25 mouse cellular contexts compared by ENCODE assay signal in genomic region chr3:90284150-90284549, GRCm38 (mm10). TPM values are rescaled to one million over a fixed set of nuclear protein-coding genes. Genes with fewer than 3 reads are reported as not detected.
DNase-seq lines count a peak whose midpoint lies in the region; ATAC-seq and TF ChIP-seq lines count a peak whose summit lies in the region.
"Had no signal": no experiment of that assay in that cellular context is flagged by ENCODE, and none has a peak within 500 bp of the region (broad histone marks: within the 10 kb centered on the region; RNA-seq: fewer than 3 reads in every experiment).

No protein-coding gene starts in this region.

- DNase-seq in gastrocnemius, adult 2 months = no peak
- DNase-seq in gastrocnemius, postnatal 14 days = no peak
- no peak for DNase-seq in liver, embryonic 14.5 days (ENCODE audit: low read depth in 3 of 3, low spot score in 3 of 3)
- DNase-seq in liver = no peak
- no peak for DNase-seq in cerebellum, postnatal 14 days
- DNase-seq: adrenal gland, postnatal 14 days; B cell, adult 2 months; cerebellum, adult 18-20 months; cerebellum, adult 9-11 months; forebrain, postnatal 0 days; gastrocnemius, postnatal 36 days; heart, adult 18-20 months had no signal

- 98% methylated on average over 2 of the region's 2 CpGs for WGBS in intestine, postnatal 0 days
- WGBS in intestine, embryonic 15.5 days = 93% methylated on average over 2 of the region's 2 CpGs
- WGBS in liver, embryonic 14.5 days (ENCODE audit: insufficient replicate concordance) = 84% methylated on average over 2 of the region's 2 CpGs

- H3K36me3 ChIP-seq in intestine, postnatal 0 days (ENCODE audit: control insufficient read depth, insufficient read depth) = peaks cover 8% of the 10 kb centered on the region; the same call in 1 of the 2 replicates
- H3K36me3 ChIP-seq in intestine, embryonic 15.5 days = peaks cover 6% of the 10 kb centered on the region
- H3K36me3 ChIP-seq in liver, embryonic 14.5 days (replicated peaks; ENCODE audit: control insufficient read depth, insufficient read depth, low read depth) = no peaks in the 10 kb centered on the region

- no peak for TF ChIP-seq POLR2A in bone marrow macrophage, adult 2 months (IDR thresholded peaks at IDR 0.05; ENCODE audit: borderline replicate concordance, low read depth, low read length)

- no peaks in the 10 kb centered on the region for H3K27me3 ChIP-seq in intestine, postnatal 0 days (replicated peaks; ENCODE audit: control insufficient read depth, insufficient read depth, low read length)
- H3K27me3 ChIP-seq in intestine, embryonic 15.5 days (replicated peaks) = no peaks in the 10 kb centered on the region
- no peaks in the 10 kb centered on the region for H3K27me3 ChIP-seq in liver, embryonic 14.5 days (ENCODE audit: control insufficient read depth, insufficient read depth, low read length)
- H3K27me3 ChIP-seq: forebrain, embryonic 13.5 days; heart, embryonic 13.5 days; hindbrain, embryonic 13.5 days; Patski had no signal

- no peaks in the 10 kb centered on the region for H3K9me3 ChIP-seq in intestine, postnatal 0 days (ENCODE audit: control insufficient read depth)
- H3K9me3 ChIP-seq in intestine, embryonic 15.5 days = no peaks in the 10 kb centered on the region
- H3K9me3 ChIP-seq in liver, embryonic 14.5 days (ENCODE audit: control insufficient read depth, low read length) = no peaks in the 10 kb centered on the region
- H3K9me3 ChIP-seq: embryonic facial prominence, embryonic 10.5 days; forebrain, embryonic 13.5 days; heart, embryonic 13.5 days; hindbrain, embryonic 13.5 days had no signal

- no peak for TF ChIP-seq EP300 in liver, embryonic 14.5 days (IDR thresholded peaks at IDR 0.05; ENCODE audit: low read depth)

- H3K4me2 ChIP-seq in intestine, postnatal 0 days (replicated peaks; ENCODE audit: low read depth) = no peak overlapping the region
- no peak overlapping the region for H3K4me2 ChIP-seq in intestine, embryonic 15.5 days (replicated peaks)
- H3K4me2 ChIP-seq in liver, embryonic 14.5 days (ENCODE audit: low read depth) = no peak overlapping the region
- H3K4me2 ChIP-seq: forebrain, embryonic 13.5 days; heart, embryonic 13.5 days; hindbrain, embryonic 13.5 days had no signal

- H3K9ac ChIP-seq in intestine, postnatal 0 days (ENCODE audit: low read depth, low read length) = no peak overlapping the region
- no peak overlapping the region for H3K9ac ChIP-seq in intestine, embryonic 15.5 days
- H3K9ac ChIP-seq in liver, embryonic 14.5 days (replicated peaks) = no peak overlapping the region
- H3K9ac ChIP-seq: forebrain, embryonic 13.5 days; forebrain, postnatal 0 days; heart, embryonic 13.5 days; hindbrain, embryonic 13.5 days had no signal

- intact Hi-C loops in gastrocnemius, adult 2 months (cut with DNase I) = loop anchor here (5.0 kb wide), 1 partner anchor 88 kb away; no protein-coding TSS in a partner anchor
- intact Hi-C loops in gastrocnemius, postnatal 14 days (cut with DNase I; ENCODE audit: low total_unique reads) = no loop called here

- no peak overlapping the region for H3K4me3 ChIP-seq in gastrocnemius, adult 2 months
- H3K4me3 ChIP-seq in intestine, postnatal 0 days (ENCODE audit: low read depth, low read length) = no peak overlapping the region
- no peak overlapping the region for H3K4me3 ChIP-seq in intestine, embryonic 15.5 days (replicated peaks)
- no peak overlapping the region for H3K4me3 ChIP-seq in liver, embryonic 14.5 days (ENCODE audit: insufficient read depth in 1 of 2, low read depth in 2 of 2, low read length in 2 of 2)
- H3K4me3 ChIP-seq in bone marrow macrophage, adult 2 months (ENCODE audit: insufficient read depth, low read length) = no peak overlapping the region
- H3K4me3 ChIP-seq: embryonic facial prominence, embryonic 10.5 days; forebrain, embryonic 13.5 days; heart, embryonic 13.5 days; hindbrain, embryonic 13.5 days had no signal

- ATAC-seq in intestine, postnatal 0 days = no peak
- no peak for ATAC-seq in intestine, embryonic 15.5 days
- ATAC-seq in liver, embryonic 14.5 days (ENCODE audit: insufficient read depth) = no peak
- ATAC-seq: activated CD4-positive, CD25-positive, alpha-beta regulatory T cell, adult 4 months; CD4-positive, CD25-positive, alpha-beta regulatory T cell, adult 4 months; forebrain, embryonic 13.5 days; forebrain, postnatal 0 days; hindbrain, postnatal 0 days; Patski had no signal

- no peak overlapping the region for H3K27ac ChIP-seq in gastrocnemius, adult 2 months
- no peak overlapping the region for H3K27ac ChIP-seq in intestine, postnatal 0 days (ENCODE audit: low read depth, low read length)
- H3K27ac ChIP-seq in intestine, embryonic 15.5 days = no peak overlapping the region
- H3K27ac ChIP-seq in liver, embryonic 14.5 days = no peak overlapping the region
- H3K27ac ChIP-seq in bone marrow macrophage, adult 2 months (ENCODE audit: insufficient read depth, low read depth, low read length) = no peak overlapping the region
- H3K27ac ChIP-seq: embryonic facial prominence, embryonic 10.5 days; forebrain, embryonic 13.5 days; heart, embryonic 13.5 days; hindbrain, embryonic 13.5 days; hindbrain, postnatal 0 days had no signal

- peak; percentile 26; the same call in 1 of the 2 replicates for TF ChIP-seq CTCF in gastrocnemius, adult 2 months (IDR thresholded peaks at IDR 0.05)
- peak; percentile 40 for TF ChIP-seq CTCF in intestine, postnatal 0 days (IDR thresholded peaks at IDR 0.05; ENCODE audit: low read depth)
- peak; percentile 29; the same call in 1 of the 2 replicates for TF ChIP-seq CTCF in liver, embryonic 14.5 days (IDR thresholded peaks at IDR 0.05; ENCODE audit: low read depth)
- TF ChIP-seq CTCF in bone marrow macrophage, adult 2 months (IDR thresholded peaks at IDR 0.05; ENCODE audit: low read depth, low read length) = peak; percentile 13; the same call in 1 of the 2 replicates

- H3K4me1 ChIP-seq in intestine, postnatal 0 days (replicated peaks; ENCODE audit: control insufficient read depth, insufficient read depth, low read length) = no peaks in the 10 kb centered on the region
- H3K4me1 ChIP-seq in intestine, embryonic 15.5 days (replicated peaks) = no peaks in the 10 kb centered on the region
- no peaks in the 10 kb centered on the region for H3K4me1 ChIP-seq in liver, embryonic 14.5 days (replicated peaks; ENCODE audit: control insufficient read depth in 2 of 2, insufficient read depth in 2 of 2, low read length in 1 of 2)
- H3K4me1 ChIP-seq in bone marrow macrophage, adult 2 months (ENCODE audit: control insufficient read depth, insufficient read depth, low read length) = no peaks in the 10 kb centered on the region
- H3K4me1 ChIP-seq: embryonic facial prominence, embryonic 10.5 days; forebrain, embryonic 13.5 days; heart, embryonic 13.5 days; hindbrain, embryonic 13.5 days had no signal

RNA-seq across cellular contexts. Expression of gene Gatad2b, which starts 8.8 kb away (rescaled TPM):
- 10 to 100 TPM; 50.2 to 53.9 TPM for total RNA-seq in gastrocnemius, adult 2 months (2021)
- 10 to 100 TPM; 41.5 to 43.2 TPM for total RNA-seq in gastrocnemius, postnatal 14 days (2021)
- polyA plus RNA-seq in intestine, postnatal 0 days (2015; fragmentation: Nextera tagmentation; extraction: Ambion mirVana) = 4.7 and 6.6 TPM in 2 replicates
- polyA plus RNA-seq in intestine, embryonic 15.5 days (2015; fragmentation: Nextera tagmentation; extraction: Ambion mirVana) = 9.0 and 9.7 TPM in 2 replicates
- 4.4 and 5.6 TPM in 2 replicates for polyA plus RNA-seq in liver, embryonic 14.5 days (2012; rRNA removed)
- polyA plus RNA-seq in liver, embryonic 14.5 days (2014; fragmentation: Nextera tagmentation; extraction: Ambion mirVana) = 2.2 and 3.2 TPM in 2 replicates
- polyA plus RNA-seq in bone marrow macrophage, adult 2 months (2012; ENCODE audit: insufficient read depth, insufficient read length, missing spikeins) = 45.6 and 48.2 TPM in 2 replicates

RNA-seq across cellular contexts. Expression of gene Dennd4b, which starts 19.2 kb away (rescaled TPM):
- total RNA-seq in gastrocnemius, adult 2 months (2021) = 10 to 100 TPM; 82.2 to 84.2 TPM
- total RNA-seq in gastrocnemius, postnatal 14 days (2021) = 10 to 100 TPM; 44.8 to 45.3 TPM
- 0.93 and 0.94 TPM in 2 replicates for polyA plus RNA-seq in intestine, postnatal 0 days (2015; fragmentation: Nextera tagmentation; extraction: Ambion mirVana)
- 2.3 and 3.9 TPM in 2 replicates for polyA plus RNA-seq in intestine, embryonic 15.5 days (2015; fragmentation: Nextera tagmentation; extraction: Ambion mirVana)
- polyA plus RNA-seq in liver, embryonic 14.5 days (2012; rRNA removed) = 3.9 and 4.6 TPM in 2 replicates
- 1.0 and 1.6 TPM in 2 replicates for polyA plus RNA-seq in liver, embryonic 14.5 days (2014; fragmentation: Nextera tagmentation; extraction: Ambion mirVana)
- polyA plus RNA-seq in bone marrow macrophage, adult 2 months (2012; ENCODE audit: insufficient read depth, insufficient read length, missing spikeins) = 47.7 and 52.9 TPM in 2 replicates

RNA-seq across cellular contexts. Expression of gene Crtc2, which starts 30.2 kb away (rescaled TPM):
- 10 to 100 TPM; 16.8 to 17.3 TPM for total RNA-seq in gastrocnemius, adult 2 months (2021)
- 10 to 100 TPM; 13.5 to 14.1 TPM for total RNA-seq in gastrocnemius, postnatal 14 days (2021)
- 12.2 and 14.9 TPM in 2 replicates for polyA plus RNA-seq in intestine, postnatal 0 days (2015; fragmentation: Nextera tagmentation; extraction: Ambion mirVana)
- 18.6 and 19.0 TPM in 2 replicates for polyA plus RNA-seq in intestine, embryonic 15.5 days (2015; fragmentation: Nextera tagmentation; extraction: Ambion mirVana)
- polyA plus RNA-seq in liver, embryonic 14.5 days (2012; rRNA removed) = 7.6 and 8.9 TPM in 2 replicates
- 3.2 TPM in 2 replicates for polyA plus RNA-seq in liver, embryonic 14.5 days (2014; fragmentation: Nextera tagmentation; extraction: Ambion mirVana)
- polyA plus RNA-seq in bone marrow macrophage, adult 2 months (2012; ENCODE audit: insufficient read depth, insufficient read length, missing spikeins) = 45.5 and 56.9 TPM in 2 replicates

RNA-seq across cellular contexts. Expression of gene Slc39a1, which starts 36.2 kb away (rescaled TPM):
- total RNA-seq in gastrocnemius, adult 2 months (2021) = 10 to 100 TPM; 41.6 to 50.6 TPM
- 10 to 100 TPM; 57.8 to 62.7 TPM for total RNA-seq in gastrocnemius, postnatal 14 days (2021)
- 153 and 158 TPM in 2 replicates for polyA plus RNA-seq in intestine, postnatal 0 days (2015; fragmentation: Nextera tagmentation; extraction: Ambion mirVana)
- 114 and 119 TPM in 2 replicates for polyA plus RNA-seq in intestine, embryonic 15.5 days (2015; fragmentation: Nextera tagmentation; extraction: Ambion mirVana)
- 9.8 and 10.8 TPM in 2 replicates for polyA plus RNA-seq in liver, embryonic 14.5 days (2012; rRNA removed)
- 24.1 and 24.9 TPM in 2 replicates for polyA plus RNA-seq in liver, embryonic 14.5 days (2014; fragmentation: Nextera tagmentation; extraction: Ambion mirVana)
- 155 and 159 TPM in 2 replicates for polyA plus RNA-seq in bone marrow macrophage, adult 2 months (2012; ENCODE audit: insufficient read depth, insufficient read length, missing spikeins)

RNA-seq across cellular contexts. Expression of gene Creb3l4, which starts 40.8 kb away (rescaled TPM):
- not detected for total RNA-seq in gastrocnemius, adult 2 months (2021)
- under 1 TPM; 0.27 to 0.39 TPM for total RNA-seq in gastrocnemius, postnatal 14 days (2021)
- polyA plus RNA-seq in intestine, postnatal 0 days (2015; fragmentation: Nextera tagmentation; extraction: Ambion mirVana) = 7.5 and 8.6 TPM in 2 replicates
- 10.7 and 14.5 TPM in 2 replicates for polyA plus RNA-seq in intestine, embryonic 15.5 days (2015; fragmentation: Nextera tagmentation; extraction: Ambion mirVana)
- polyA plus RNA-seq in liver, embryonic 14.5 days (2012; rRNA removed) = 0.15 and 0.27 TPM in 2 replicates
- 0.24 and 0.28 TPM in 2 replicates for polyA plus RNA-seq in liver, embryonic 14.5 days (2014; fragmentation: Nextera tagmentation; extraction: Ambion mirVana)
- polyA plus RNA-seq in bone marrow macrophage, adult 2 months (2012; ENCODE audit: insufficient read depth, insufficient read length, missing spikeins) = 1.3 and 2.9 TPM in 2 replicates
- total RNA-seq: gastrocnemius, adult 18-20 months; hematopoietic stem cell, adult 5-6 weeks had no signal
- polyA plus RNA-seq: activated CD4-positive, CD25-positive, alpha-beta regulatory T cell, adult 4 months had no signal
